Mouse (Mus musculus) neural tube, embryonic 11.5 days (tissue): ENCODE measurements around the gene Nxn. TPM values are rescaled to one million over a fixed set of nuclear protein-coding genes. Genes with fewer than 3 reads are reported as not detected.

ENCODE experiments used
- ATAC-seq: fragments of 200-750 bp; cut with Nextera tagmentation; 2 replicates; pipeline ENCODE4 v1.8.0; 2017; ENCODE audit warnings: moderate number of reproducible peaks, mild to moderate bottlenecking, moderate TSS enrichment, moderate library complexity; ENCODE audit not compliant: insufficient read depth, low FRiP score, low TSS enrichment
- DNase-seq: peaks from one replicate; pipeline ENCODE4 v3.0.0-alpha.2; 2015; ENCODE audit warnings: low spot score
- H3K27ac ChIP-seq: fragments of 300-500 bp; sonication (generic); 2 replicates; pipeline ENCODE4 v1.5.1; 2014; ENCODE audit warnings: low read depth, mild to moderate bottlenecking, low read length
- H3K27me3 ChIP-seq: fragments of 300-500 bp; sonication (generic); 2 replicates; pipeline ENCODE4 v1.6.1; 2014; ENCODE audit warnings: mild to moderate bottlenecking, low read length, mixed read lengths; ENCODE audit not compliant: control insufficient read depth, insufficient read depth
- H3K36me3 ChIP-seq: fragments of 300-500 bp; sonication (generic); 2 replicates; pipeline ENCODE4 v1.6.1; 2014; ENCODE audit warnings: mild to moderate bottlenecking, low read length, moderate library complexity, mixed read lengths; ENCODE audit not compliant: control insufficient read depth, insufficient read depth
- H3K4me1 ChIP-seq: fragments of 300-500 bp; sonication (generic); 2 replicates; pipeline ENCODE4 v1.6.1; 2014; ENCODE audit warnings: low read length, mixed read lengths; ENCODE audit not compliant: control insufficient read depth, insufficient read depth
- H3K4me2 ChIP-seq: fragments of 300-500 bp; sonication (generic); 2 replicates; pipeline ENCODE4 v1.6.1; 2014; ENCODE audit warnings: low read depth, mild to moderate bottlenecking, moderate library complexity
- H3K4me3 ChIP-seq: fragments of 300-500 bp; sonication (generic); 2 replicates; pipeline ENCODE4 v1.5.1; 2014; ENCODE audit warnings: low read depth, low read length
- H3K9ac ChIP-seq: fragments of 300-500 bp; sonication (generic); 2 replicates; pipeline ENCODE4 v1.6.1; 2014; ENCODE audit warnings: mild to moderate bottlenecking, low read length
- H3K9me3 ChIP-seq: fragments of 300-500 bp; sonication (generic); 2 replicates; pipeline ENCODE4 v1.6.1; 2016; ENCODE audit warnings: low read length; ENCODE audit not compliant: control insufficient read depth
- WGBS: fragments of 180-500 bp; shearing (Covaris S2); extraction: QIAGEN DNeasy Blood & Tissue Kit; methylation state at CpG from one replicate; pipeline ENCODE4 v1.1.7; 2014; 5-methylcytosine and 5-hydroxymethylcytosine counted together
- polyA plus RNA-seq: library from polyadenylated mRNA; unstranded; fragments of >200 nt; fragmentation: Nextera tagmentation; extraction: Ambion mirVana; gene quantifications from 2 replicates; pipeline ENCODE4 v1.2.1, GENCODE M21; 2014

Nxn gene
- polyA plus RNA-seq, 1 experiment from 2014 or later = 57.7 TPM

DNA sequence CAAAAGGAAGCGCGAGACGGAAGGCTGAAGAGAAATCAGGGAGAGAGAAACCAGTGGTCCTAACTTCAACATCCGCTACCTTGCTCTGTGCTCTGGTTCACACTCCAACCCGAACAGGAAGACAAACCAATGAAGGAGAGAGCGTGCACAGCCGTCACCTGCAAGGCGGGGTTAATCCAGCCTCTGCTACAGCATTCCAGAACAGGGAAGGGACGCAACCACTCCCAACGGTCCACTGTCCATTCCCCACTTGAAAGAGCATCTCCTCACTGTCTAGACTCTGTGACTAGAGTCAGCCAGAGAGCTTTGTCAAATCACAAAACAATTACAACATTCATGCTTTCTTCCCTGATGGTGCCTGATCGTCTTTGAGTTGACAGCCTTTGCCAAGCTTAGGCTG, 5.9 kb downstream of the Nxn start:
- WGBS = 96% methylated on average over 11 of the region's 11 CpGs
- peaks cover 4% of the 10 kb centered on the region; the same call in 1 of the 2 replicates for H3K36me3 ChIP-seq

DNA sequence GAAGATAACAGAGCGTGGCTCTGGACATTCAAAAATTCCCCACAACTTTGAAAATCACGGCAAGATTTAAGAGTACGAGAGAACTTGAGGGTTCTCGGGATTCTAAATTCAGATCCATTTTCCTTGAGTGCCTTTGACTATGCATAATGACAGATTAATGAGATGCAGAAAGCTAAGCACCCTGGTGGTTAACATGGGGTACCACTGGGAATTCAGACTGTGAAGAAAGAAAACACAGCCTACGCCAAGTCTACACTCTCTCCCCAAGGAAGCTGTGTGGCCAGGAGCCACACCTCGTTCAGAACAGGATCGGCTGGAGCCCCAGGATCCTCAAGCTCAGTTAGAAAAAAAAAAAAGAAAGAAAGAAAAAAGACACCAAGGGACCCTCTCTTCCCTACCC, 6.4 kb downstream of the Nxn start:
- WGBS = 96% methylated on average over 7 of the region's 7 CpGs

More for the DNA sequence above, 5.9 kb downstream of the Nxn start:
- Histone ChIP-seq H3K4me3 (no peak overlapping the region), H3K9ac (no peak overlapping the region), H3K27me3 (no peaks in the 10 kb centered on the region), H3K4me1 (peaks cover 12% of the 10 kb centered on the region), H3K9me3 (peaks cover 4% of the 10 kb centered on the region; the same call in 1 of the 2 replicates), H3K4me2 (no peak overlapping the region), H3K27ac (no peak overlapping the region)
- no peak for DNase-seq
- ATAC-seq = no peak

DNA sequence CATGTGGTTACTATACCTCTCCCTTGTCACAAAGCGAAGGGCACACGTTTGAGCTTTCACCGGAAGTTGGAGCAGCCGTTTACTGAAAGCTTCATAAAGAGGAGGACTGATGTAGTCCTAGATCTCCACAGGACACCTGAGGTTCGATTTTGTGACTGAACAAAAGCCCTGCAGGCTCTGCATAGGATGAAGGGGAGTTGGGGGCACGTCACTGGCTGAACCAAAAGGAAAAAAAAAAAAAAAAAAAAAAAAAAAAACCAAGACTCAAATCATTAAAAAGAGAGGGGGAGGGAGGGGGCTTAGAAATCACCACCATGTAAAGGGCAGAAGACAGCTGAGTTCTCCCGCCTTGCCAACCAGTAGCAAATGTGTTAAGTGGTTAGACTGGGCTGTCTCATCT, 10.2 kb downstream of the Nxn start:
- H3K4me1 ChIP-seq = peaks cover 17% of the 10 kb centered on the region
- no peaks in the 10 kb centered on the region for H3K27me3 ChIP-seq
- no peak overlapping the region for H3K4me2 ChIP-seq
- no peak overlapping the region for H3K9ac ChIP-seq
- no peak overlapping the region for H3K27ac ChIP-seq
- peaks cover 4% of the 10 kb centered on the region; the same call in 1 of the 2 replicates for H3K9me3 ChIP-seq
- no peak for ATAC-seq
- WGBS = 38% methylated on average over 7 of the region's 7 CpGs
- H3K36me3 ChIP-seq = peaks cover 4% of the 10 kb centered on the region; the same call in 1 of the 2 replicates
- H3K4me3 ChIP-seq = no peak overlapping the region
- DNase-seq = no peak

More for the DNA sequence above, 6.4 kb downstream of the Nxn start:
- H3K9ac ChIP-seq = no peak overlapping the region
- H3K27me3 ChIP-seq = no peaks in the 10 kb centered on the region
- H3K9me3 ChIP-seq = peaks cover 4% of the 10 kb centered on the region; the same call in 1 of the 2 replicates
- peaks cover 4% of the 10 kb centered on the region; the same call in 1 of the 2 replicates for H3K36me3 ChIP-seq
- no peak overlapping the region for H3K4me3 ChIP-seq
- H3K4me2 ChIP-seq = no peak overlapping the region
- no peak for ATAC-seq
- H3K4me1 ChIP-seq = peaks cover 12% of the 10 kb centered on the region
- no peak overlapping the region for H3K27ac ChIP-seq
- no peak for DNase-seq

DNA sequence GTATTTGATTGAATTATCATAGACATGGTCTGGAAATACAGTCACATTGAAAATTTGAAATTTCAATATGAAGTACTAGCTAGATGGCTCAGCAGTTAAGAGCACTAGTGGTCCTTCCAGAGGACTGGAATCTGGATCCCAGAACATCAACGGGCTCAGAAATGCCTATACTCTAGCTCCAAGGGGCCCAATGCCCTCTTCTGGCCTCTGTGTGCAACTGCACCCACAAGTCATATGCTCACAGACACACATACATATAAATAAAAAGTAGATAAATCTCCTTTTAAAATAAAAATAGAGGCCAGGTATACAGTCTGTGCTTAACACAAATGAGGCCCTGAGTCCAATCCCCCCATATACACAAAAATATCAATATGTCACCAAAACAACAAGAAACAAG, 11.8 kb downstream of the Nxn start:
- WGBS = 96% methylated on average over 1 of the region's 1 CpGs
- Histone ChIP-seq H3K4me3 (no peak overlapping the region), H3K4me1 (peaks cover 24% of the 10 kb centered on the region), H3K27ac (no peak overlapping the region), H3K27me3 (no peaks in the 10 kb centered on the region), H3K4me2 (no peak overlapping the region), H3K9ac (no peak overlapping the region), H3K36me3 (peaks cover 4% of the 10 kb centered on the region; the same call in 1 of the 2 replicates), H3K9me3 (peaks cover 4% of the 10 kb centered on the region; the same call in 1 of the 2 replicates)
- DNase-seq (no peak), ATAC-seq (no peak)

DNA sequence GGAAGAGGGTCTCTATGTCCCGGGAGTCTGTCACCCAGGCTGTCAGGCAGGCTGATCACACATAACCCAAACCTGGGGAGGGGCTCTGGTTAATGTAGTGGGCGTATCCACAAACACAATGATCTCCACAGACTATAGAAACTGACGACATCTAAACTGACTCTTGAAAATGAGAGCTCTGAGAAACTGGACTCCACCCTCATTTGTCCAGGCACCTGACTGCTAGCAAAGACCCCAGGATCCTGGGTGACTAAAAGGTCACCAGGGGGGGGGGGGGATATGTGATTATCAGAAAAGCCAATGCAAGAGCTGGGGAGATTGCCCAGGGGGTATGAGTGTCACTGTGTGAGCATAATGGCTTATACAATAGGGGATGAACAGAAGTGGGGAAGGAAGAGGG, 13.2 kb downstream of the Nxn start:
- Histone ChIP-seq H3K27ac (peak overlapping the region; percentile 47; the same call in 1 of the 2 replicates), H3K9me3 (no peaks in the 10 kb centered on the region), H3K4me1 (peaks cover 29% of the 10 kb centered on the region), H3K4me3 (no peak overlapping the region), H3K4me2 (no peak overlapping the region), H3K27me3 (no peaks in the 10 kb centered on the region), H3K36me3 (no peaks in the 10 kb centered on the region), H3K9ac (no peak overlapping the region)
- ATAC-seq (no peak), DNase-seq (peak; percentile 31)
- 23% methylated on average over 3 of the region's 3 CpGs for whole genome bisulfite sequencing

- Histone ChIP-seq H3K9ac (no peak overlapping the region), H3K4me3 (no peak overlapping the region), H3K4me2 (no peak overlapping the region), H3K27ac (peak overlapping the region; percentile 47), H3K9me3 (no peaks in the 10 kb centered on the region), H3K4me1 (peaks cover 35% of the 10 kb centered on the region), H3K27me3 (no peaks in the 10 kb centered on the region), H3K36me3 (no peaks in the 10 kb centered on the region)
- WGBS = 66% methylated on average over 4 of the region's 4 CpGs
- no peak for ATAC-seq
- no peak for DNase-seq
Measured at GRCm38 (mm10) chr11:76385017-76385416, 13.9 kb downstream of the Nxn start.

GRCm38 (mm10) chr11:76384307-76384706, 14.6 kb downstream of the Nxn start:
- H3K4me3 ChIP-seq = no peak overlapping the region
- no peaks in the 10 kb centered on the region for H3K27me3 ChIP-seq
- no peaks in the 10 kb centered on the region for H3K36me3 ChIP-seq
- no peak overlapping the region for H3K27ac ChIP-seq
- DNase-seq (no peak), ATAC-seq (no peak)
- H3K4me1 ChIP-seq = peaks cover 40% of the 10 kb centered on the region
- H3K9ac ChIP-seq = no peak overlapping the region
- no peaks in the 10 kb centered on the region for H3K9me3 ChIP-seq
- WGBS = 93% methylated on average over 5 of the region's 5 CpGs
- H3K4me2 ChIP-seq = no peak overlapping the region

DNA sequence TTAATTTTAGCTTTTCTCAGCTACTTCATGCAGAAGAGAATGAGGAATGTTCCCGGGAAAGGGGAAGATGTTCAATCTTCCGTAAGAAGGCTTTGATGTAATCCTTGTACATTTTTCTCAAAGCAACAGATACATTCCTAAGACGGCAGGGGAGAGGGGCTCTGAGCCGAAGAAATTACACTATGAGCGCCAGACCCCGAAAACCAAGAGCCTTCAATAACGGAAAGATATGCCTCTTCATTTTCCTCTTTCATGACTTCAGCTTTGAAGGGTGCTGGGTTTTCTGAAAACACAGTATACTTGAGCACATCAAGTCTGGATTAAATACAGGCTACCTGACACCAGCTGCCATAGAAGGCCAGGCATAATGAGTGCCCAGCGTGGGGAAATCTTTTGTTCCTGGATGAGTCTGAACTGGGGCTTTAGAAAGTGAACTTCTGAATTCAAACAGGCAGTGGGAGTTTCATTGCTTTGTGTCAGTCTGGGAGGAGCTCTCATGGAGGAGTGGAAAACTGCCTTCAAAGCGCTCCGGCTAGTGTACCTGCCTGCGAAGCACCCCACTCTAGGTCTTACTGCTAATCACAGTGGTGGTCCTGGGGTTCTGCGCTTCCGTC, 16.1 kb downstream of the Nxn start:
- Histone ChIP-seq H3K9ac (no peak overlapping the region), H3K4me1 (peaks cover 35% of the 10 kb centered on the region), H3K27me3 (no peaks in the 10 kb centered on the region), H3K4me3 (no peak overlapping the region), H3K27ac (peak overlapping the region; percentile 68; the same call in 1 of the 2 replicates), H3K36me3 (no peaks in the 10 kb centered on the region), H3K4me2 (0 out of 2 replicates have a peak overlapping the region, but pooled peaks have one; percentile 15), H3K9me3 (no peaks in the 10 kb centered on the region)
- 30% methylated on average over 13 of the region's 13 CpGs for WGBS
- DNase-seq (peak; percentile 31), ATAC-seq (no peak)

DNA sequence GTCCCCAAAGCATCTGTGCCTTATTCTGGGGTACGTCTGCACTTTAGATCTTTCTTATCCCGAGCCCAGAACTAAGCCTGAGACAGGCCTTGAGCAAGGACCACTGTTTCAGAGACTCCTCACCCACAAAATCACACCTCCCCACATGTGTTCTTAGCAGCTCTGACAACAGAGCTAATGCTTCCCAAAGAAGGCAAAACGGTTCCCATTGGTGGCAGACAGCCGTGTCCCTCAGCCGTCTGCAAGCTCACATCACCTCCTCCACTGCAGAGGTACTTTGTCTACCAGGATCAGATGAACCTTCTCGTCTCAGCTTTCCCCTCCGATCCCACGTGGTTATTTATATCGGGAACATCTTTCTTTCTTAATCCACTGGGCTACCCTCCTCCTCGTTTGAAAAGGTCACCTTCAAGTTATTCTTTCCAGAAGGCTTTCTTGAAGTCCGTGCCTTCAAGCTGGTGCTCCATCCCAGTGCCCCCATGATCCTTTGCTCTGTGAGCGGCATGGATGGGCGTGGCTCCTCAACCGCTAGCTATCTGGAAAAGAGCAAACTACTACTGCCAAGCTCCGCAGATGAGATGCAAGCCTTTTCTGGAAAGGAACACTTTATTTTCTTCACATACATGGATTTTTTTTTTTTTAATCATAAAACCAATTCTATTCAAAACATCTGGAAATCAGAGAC, 17.6 kb downstream of the Nxn start:
- 84% methylated on average over 15 of the region's 15 CpGs for WGBS
- no peak for DNase-seq

More for the DNA sequence above, 17.6 kb downstream of the Nxn start:
- no peaks in the 10 kb centered on the region for H3K9me3 ChIP-seq
- H3K27me3 ChIP-seq = no peaks in the 10 kb centered on the region
- ATAC-seq = no peak
- H3K27ac ChIP-seq = no peak overlapping the region
- no peak overlapping the region for H3K9ac ChIP-seq
- peaks cover 37% of the 10 kb centered on the region for H3K4me1 ChIP-seq
- H3K36me3 ChIP-seq = no peaks in the 10 kb centered on the region
- no peak overlapping the region for H3K4me2 ChIP-seq
- H3K4me3 ChIP-seq = no peak overlapping the region
